Mouse (Mus musculus) gastrocnemius, adult 8-10 months (tissue): ENCODE data around the gene Alox5ap. TPM values are rescaled to one million over a fixed set of nuclear protein-coding genes. Genes with fewer than 3 reads are reported as not detected.
A peak's percentile ranks its signal among the peaks of the same experiment; 100 is the strongest.

Experiments
- DNase-seq, 2 experiments: peaks; one replicate each; pipeline ENCODE4 v3.0.0; 2022; ENCODE audit warnings: low spot score in 2 of 2
- total RNA-seq, 4 experiments: library from RNA; stranded (reverse); gene quantifications; 2 replicates each; pipeline ENCODE4 v1.2.4; 2022

Gene Alox5ap
- total RNA-seq, 4 experiments from 2014 or later = 2.2 to 4.3 (median 2.8) TPM

- DNase-seq = no peak
These were observed 48.5 kb downstream of the Alox5ap start for GRCm38 (mm10) chr5:149312884-149313652.

DNA sequence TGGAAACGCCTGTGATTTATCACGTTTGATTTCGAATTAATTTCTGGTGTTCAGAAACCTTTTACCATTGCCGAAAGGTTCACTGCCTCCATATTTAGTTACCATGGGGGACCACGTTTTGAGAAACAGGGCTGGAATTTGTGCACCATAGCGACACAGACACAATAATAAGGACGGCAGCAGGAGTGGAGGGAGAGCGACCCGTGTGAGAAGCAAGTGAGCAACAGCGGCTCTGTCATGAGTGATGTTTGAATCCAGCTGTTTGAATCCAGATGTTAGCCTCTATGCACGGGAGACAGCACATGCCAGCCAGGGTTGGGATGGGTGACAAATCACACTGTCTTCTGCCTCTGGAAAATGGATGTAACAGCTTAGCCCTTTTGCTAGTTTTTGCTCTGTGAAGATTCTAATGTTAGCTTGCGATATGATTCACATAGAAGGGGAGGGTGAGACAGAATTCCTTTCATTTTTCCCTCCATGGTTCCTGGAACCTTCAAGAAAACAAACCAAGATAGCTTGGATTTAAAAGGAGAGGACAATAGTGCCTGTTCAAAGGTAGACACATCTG, 50.0 kb downstream of the Alox5ap start:
- DNase-seq = no peak

DNA sequence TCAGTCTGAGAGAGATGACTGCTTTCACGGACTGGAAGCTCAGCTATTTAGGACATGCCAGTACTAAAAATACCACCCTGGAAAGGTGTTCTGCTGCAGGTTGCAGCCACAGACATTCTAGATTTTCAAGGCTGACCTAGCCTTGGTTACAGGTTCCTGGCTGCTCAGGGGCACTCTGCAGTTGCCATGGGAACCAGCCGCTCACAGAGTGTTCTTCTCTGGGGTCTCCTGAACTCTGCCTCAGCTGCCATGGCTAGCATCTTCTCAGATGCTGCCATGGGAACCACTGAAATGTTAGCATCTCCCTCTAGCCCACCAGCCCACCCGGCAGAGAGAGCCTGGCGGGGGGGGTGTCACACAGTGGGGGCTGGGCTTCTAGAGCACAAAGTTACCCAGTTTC, 52.4 kb downstream of the Alox5ap start:
- no peak for DNase-seq

DNA sequence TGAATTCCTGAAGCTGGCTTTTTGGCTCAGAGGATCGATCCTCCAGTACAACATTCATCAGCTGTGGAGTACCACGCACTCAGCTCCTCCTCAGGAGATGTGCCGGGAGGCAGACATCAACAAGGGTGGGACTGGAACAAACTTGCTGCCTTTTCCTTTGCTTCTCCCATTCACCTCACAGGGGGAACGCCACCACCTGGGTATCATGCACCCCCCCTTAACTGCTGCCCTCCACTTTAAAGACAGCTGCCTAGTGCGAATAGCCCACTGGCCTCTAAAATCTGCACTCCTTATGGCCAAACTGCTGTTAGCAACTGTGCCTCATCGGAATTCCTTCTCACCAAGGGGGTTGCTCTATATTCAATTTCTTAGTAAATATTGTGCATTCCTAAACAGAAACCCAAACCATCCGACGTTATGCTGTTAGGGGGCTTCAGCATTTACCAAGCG, 55.3 kb downstream of the Alox5ap start:
- DNase-seq = no peak

- DNase-seq = peak; percentile 51 to 61
These were observed 56.2 kb downstream of the Alox5ap start for GRCm38 (mm10) chr5:149320534-149321482.

GRCm38 (mm10) chr5:149321909-149322841, 57.6 kb downstream of the Alox5ap start:
- no peak for DNase-seq

DNA sequence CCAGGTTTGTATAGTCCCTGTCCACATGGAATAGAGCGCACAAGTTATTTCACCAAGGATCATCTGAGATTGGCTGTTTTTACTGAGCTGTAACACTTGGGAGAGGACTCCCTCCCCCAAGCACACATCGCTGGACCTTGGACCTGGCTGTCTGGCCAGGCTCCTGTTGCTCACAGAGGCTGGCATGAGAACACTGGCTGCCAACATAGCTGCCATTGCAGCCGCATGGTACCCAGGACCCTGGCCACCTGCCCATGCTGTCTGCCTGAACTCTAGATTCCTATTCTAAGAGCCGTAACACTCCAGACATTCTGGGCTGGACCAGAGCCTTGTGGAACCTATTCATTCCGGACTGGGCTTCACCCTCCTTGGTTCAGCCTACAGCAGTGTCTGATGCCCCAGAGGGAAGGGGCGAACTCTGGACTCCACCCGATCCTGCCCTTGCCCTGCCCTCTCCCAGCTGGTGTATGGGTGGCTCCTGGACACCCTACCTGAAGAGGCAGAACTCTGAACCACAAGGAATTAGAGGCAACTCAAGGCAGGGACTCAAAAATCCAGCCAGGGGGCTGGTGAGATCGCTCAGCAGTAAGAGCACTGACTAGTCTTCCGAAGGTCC, 58.5 kb downstream of the Alox5ap start:
- DNase-seq = no peak

GRCm38 (mm10) chr5:149324739-149325138, 60.2 kb downstream of the Alox5ap start:
- no peak for DNase-seq

GRCm38 (mm10) chr5:149329098-149329887, 64.7 kb downstream of the Alox5ap start:
- no peak for DNase-seq

- DNase-seq = no peak
These were observed 66.0 kb downstream of the Alox5ap start for GRCm38 (mm10) chr5:149330601-149331000.

DNA sequence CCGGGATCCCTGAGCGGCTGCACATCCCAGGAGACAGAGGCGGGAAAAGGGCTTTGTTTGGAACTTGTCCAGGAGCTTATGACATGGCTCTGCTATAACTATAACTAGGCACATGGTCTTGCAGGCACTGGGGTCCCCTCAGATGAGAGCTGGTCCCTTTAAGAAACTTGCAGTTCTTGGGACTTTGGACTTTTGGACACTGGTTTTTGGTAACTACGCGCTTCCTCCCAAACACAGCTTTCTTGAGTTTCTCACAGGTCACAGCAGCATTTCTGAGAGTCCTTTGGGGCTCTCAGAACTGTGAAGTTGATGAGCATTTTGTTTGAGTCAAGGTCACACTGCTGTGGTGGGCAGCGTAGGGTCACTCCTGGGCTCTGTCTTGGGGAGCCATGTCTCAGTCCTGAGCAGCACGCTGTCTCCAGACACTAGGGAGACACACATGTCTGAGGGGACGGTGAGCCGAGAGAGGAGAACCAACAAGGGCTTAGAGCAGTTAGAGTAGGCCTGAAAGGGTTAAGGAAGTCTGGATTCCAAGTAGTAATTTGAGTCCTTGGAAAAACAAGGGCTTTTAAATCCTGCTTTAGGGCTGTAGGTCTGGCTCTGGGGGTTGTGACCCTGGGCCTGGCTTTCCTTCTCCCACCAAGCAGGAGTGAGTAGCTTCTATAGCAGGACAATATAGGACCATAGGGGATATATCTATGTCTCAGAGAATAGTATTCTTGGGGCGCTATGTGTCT, 67.0 kb downstream of the Alox5ap start:
- DNase-seq = no peak

DNA sequence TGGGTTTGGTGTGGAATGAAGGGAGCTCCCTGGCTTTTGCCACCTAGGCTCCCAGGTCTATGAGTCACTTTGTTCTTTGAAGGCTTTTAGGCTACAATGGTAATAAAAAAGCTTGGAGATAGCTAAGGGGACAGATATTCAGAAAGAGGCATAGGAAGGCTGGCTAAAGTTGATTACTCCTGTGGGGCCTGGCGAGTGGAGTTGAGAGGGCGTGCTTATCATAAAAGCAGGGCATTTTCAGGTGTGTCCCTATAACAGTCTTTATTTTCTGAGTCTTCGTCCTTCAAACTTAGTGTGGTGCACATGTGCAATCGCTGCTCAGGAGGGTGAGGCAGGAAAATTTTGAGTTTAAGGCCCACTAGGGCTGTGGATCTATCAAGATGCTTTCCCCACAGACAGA, 68.2 kb downstream of the Alox5ap start:
- no peak for DNase-seq

GRCm38 (mm10) chr5:149333941-149334698, 69.6 kb downstream of the Alox5ap start:
- no peak for DNase-seq

GRCm38 (mm10) chr5:149335009-149335408, 70.4 kb downstream of the Alox5ap start:
- DNase-seq = no peak

- peak; percentile 64 to 65 for DNase-seq
These were observed 71.1 kb downstream of the Alox5ap start for GRCm38 (mm10) chr5:149335563-149336238.

- no peak for DNase-seq
These were observed 72.6 kb downstream of the Alox5ap start for GRCm38 (mm10) chr5:149337148-149337547.
